Mouse (Mus musculus) G1E (cell line): ENCODE results near the gene Clybl. TPM values are rescaled to one million over a fixed set of nuclear protein-coding genes. Genes with fewer than 3 reads are reported as not detected.

ENCODE experiments used
- ATAC-seq: 2 replicates; pipeline ENCODE4 v1.8.0; 2016; ENCODE audit warnings: mild to moderate bottlenecking; ENCODE audit not compliant: insufficient number of reproducible peaks, poor library complexity, low FRiP score, severe bottlenecking; ENCODE audit errors: extremely low read depth
- DNase-seq: peaks from one replicate; pipeline ENCODE4 v3.0.0; 2012; ENCODE audit warnings: low spot score
- H3K27me3 ChIP-seq: 2 replicates; pipeline ENCODE4 v1.6.1; 2012; ENCODE audit warnings: mild to moderate bottlenecking, low read length, inconsistent platforms; ENCODE audit not compliant: insufficient read depth
- H3K36me3 ChIP-seq: replicated peaks from 2 replicates; pipeline ENCODE3; 2012; ENCODE audit warnings: mild to moderate bottlenecking, inconsistent platforms
- H3K4me1 ChIP-seq: 2 replicates; pipeline ENCODE4 v1.6.1; 2012; ENCODE audit warnings: low read depth, low read length, inconsistent platforms, mixed read lengths; ENCODE audit not compliant: insufficient read depth
- H3K4me3 ChIP-seq: 2 replicates; pipeline ENCODE4 v1.5.1; 2012; ENCODE audit warnings: low read depth, mild to moderate bottlenecking, inconsistent platforms, low read length, moderate library complexity, mixed read lengths
- H3K9me3 ChIP-seq: replicated peaks from 2 replicates; pipeline ENCODE4 v1.6.1; 2012; ENCODE audit warnings: inconsistent platforms
- CTCF ChIP-seq: IDR thresholded peaks from 2 replicates; pipeline ENCODE4 v1.5.1; 2012; ENCODE audit warnings: low read depth, low read length, inconsistent platforms, mixed read lengths
- GATA1 ChIP-seq: IDR thresholded peaks from 2 replicates; pipeline ENCODE4 v1.6.1; 2012; ENCODE audit warnings: borderline replicate concordance, low read length, inconsistent platforms, mixed read lengths
- GATA2 ChIP-seq: IDR thresholded peaks from 2 replicates; pipeline ENCODE4 v1.6.1; 2012; ENCODE audit warnings: low read depth, low read length, inconsistent platforms, borderline replicate concordance
- POLR2AphosphoS5 ChIP-seq: IDR thresholded peaks from 2 replicates; pipeline ENCODE4 v1.6.1; 2012; ENCODE audit warnings: low read depth, low read length, inconsistent platforms; ENCODE audit not compliant: insufficient replicate concordance
- TAL1 ChIP-seq: conservative IDR thresholded peaks from 2 replicates; pipeline ENCODE4 v1.6.1; 2012; ENCODE audit warnings: low read depth, low read length, inconsistent platforms, mixed read lengths
- polyA plus RNA-seq: library from polyadenylated mRNA; stranded (reverse); fragments of >175 nt; gene quantifications from 2 replicates; pipeline ENCODE4 v1.2.3, GENCODE M21; 2012
- total RNA-seq, 2 experiments: library from RNA; stranded (forward) in 1 of 2; stranded (reverse) in 1 of 2; fragments of 200-1000 nt in 1 of 2; fragments of >200 nt in 1 of 2; fragmentation: Nextera tagmentation in 1 of 2; gene quantifications; 2 replicates each; pipeline ENCODE4 v1.2.3; 2014 to 2017

The Clybl gene
- total and polyA plus RNA-seq, 3 experiments, result 44.6 to 263 (median 45.1) TPM

- Histone ChIP-seq H3K36me3 (peaks cover 31% of the 10 kb centered on the region), H3K9me3 (no peaks in the 10 kb centered on the region), H3K4me3 (no peak overlapping the region), H3K4me1 (no peaks in the 10 kb centered on the region), H3K27me3 (no peaks in the 10 kb centered on the region)
- no peak for TF ChIP-seq POLR2AphosphoS5
- no peak for TF ChIP-seq CTCF
- no peak for TF ChIP-seq GATA2
- TF ChIP-seq TAL1, result no peak
- no peak for TF ChIP-seq GATA1
- DNase-seq (no peak), ATAC-seq (no peak)
These were observed 99.6 kb downstream of the Clybl start for GRCm38 (mm10) chr14:122281072-122281634.

DNA sequence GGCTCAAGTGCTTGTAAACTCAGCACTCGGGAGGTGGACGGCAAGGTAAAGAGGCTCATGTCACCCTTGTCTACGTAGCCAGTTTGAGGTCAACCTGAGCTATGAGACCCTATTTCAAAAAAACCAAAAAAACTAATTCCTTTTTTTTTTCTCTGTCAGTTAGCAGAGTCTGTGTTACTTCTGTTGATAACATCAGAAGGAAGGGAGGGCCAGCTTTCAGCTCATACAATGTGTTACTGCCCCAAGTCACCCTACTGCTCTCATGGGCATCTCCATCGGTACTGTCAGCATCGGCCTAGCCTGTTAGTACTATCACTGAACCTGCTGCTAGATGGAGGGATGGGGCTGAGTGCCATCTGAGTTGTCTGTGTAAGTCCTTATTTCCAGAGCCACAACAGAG, 102.5 kb downstream of the Clybl start:
- H3K4me3 ChIP-seq, result no peak overlapping the region
- no peaks in the 10 kb centered on the region for H3K9me3 ChIP-seq
- DNase-seq, result no peak
- H3K4me1 ChIP-seq, result no peaks in the 10 kb centered on the region
- H3K36me3 ChIP-seq, result peaks cover 22% of the 10 kb centered on the region
- no peaks in the 10 kb centered on the region for H3K27me3 ChIP-seq
- TF ChIP-seq POLR2AphosphoS5 (no peak), TAL1 (no peak)
- ATAC-seq, result no peak

DNA sequence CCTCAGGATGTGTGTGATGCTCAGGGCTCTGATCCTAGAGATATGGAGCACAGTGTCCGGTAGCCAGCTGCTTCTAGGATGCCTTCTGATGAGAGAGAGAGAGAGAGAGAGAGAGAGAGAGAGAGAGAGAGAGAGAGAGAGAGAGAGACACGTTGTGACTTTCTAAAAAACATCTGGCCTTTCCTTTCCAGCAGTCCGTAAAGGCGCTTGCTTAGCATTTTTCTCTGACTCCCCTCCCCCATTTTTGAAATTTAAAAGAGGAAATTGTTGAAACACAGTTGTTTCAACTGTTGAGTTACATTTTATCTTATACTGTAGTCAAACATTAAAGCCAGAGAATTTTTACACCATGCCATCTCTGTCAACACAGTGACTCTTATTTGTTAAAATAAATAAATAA, 114.9 kb downstream of the Clybl start:
- no peak for TF ChIP-seq GATA2
- TF ChIP-seq GATA1, result no peak
- TF ChIP-seq TAL1, result no peak
- TF ChIP-seq POLR2AphosphoS5, result no peak
- TF ChIP-seq CTCF, result no peak
- H3K4me1 ChIP-seq, result peaks cover 5% of the 10 kb centered on the region
- no peaks in the 10 kb centered on the region for H3K36me3 ChIP-seq
- H3K27me3 ChIP-seq, result no peaks in the 10 kb centered on the region
- no peak overlapping the region for H3K4me3 ChIP-seq
- no peaks in the 10 kb centered on the region for H3K9me3 ChIP-seq
- no peak for ATAC-seq
- DNase-seq, result no peak

GRCm38 (mm10) chr14:122296864-122297263, 115.4 kb downstream of the Clybl start:
- TF ChIP-seq CTCF, result no peak
- DNase-seq (no peak), ATAC-seq (no peak)
- Histone ChIP-seq H3K4me3 (no peak overlapping the region), H3K27me3 (no peaks in the 10 kb centered on the region), H3K9me3 (no peaks in the 10 kb centered on the region), H3K4me1 (peaks cover 5% of the 10 kb centered on the region), H3K36me3 (no peaks in the 10 kb centered on the region)

DNA sequence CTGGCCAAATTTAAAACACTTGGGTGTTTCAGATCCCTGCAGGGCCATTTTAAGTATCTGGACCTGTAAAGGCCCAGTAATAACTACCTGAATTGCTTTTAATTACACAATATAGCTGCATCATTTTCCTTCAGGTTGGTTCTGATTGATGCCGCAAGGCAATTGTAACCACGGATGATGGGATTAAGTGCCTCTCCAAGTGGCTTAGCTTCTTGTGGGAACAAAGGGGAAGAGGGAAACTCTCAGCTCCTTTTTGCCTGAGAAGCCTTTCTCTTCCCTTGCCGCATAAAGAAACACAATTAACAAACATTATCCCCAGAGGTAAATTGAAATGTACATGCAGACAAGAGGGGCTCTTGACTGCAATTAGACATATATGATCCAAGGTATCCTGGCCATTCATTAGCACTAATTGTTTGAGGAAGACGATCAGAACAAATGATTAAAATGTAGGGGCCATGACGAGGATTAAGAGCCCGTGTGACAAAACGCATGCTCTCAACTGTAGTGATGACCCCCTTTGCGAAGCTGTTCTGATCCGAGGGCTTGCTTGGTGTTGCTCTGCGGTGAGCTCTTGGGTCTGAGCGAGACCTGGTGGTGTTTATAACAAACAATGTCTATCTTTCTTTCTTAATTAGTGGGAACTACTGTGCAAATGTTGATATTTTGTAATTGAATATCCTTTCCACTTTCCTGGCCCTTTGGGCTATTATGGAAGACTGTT, 116.0 kb downstream of the Clybl start:
- H3K27me3 ChIP-seq, result no peaks in the 10 kb centered on the region
- H3K9me3 ChIP-seq, result no peaks in the 10 kb centered on the region
- ATAC-seq (no peak), DNase-seq (no peak)
- no peaks in the 10 kb centered on the region for H3K36me3 ChIP-seq
- TF ChIP-seq CTCF, result no peak
- TF ChIP-seq GATA1, result no peak
- TF ChIP-seq TAL1, result no peak
- TF ChIP-seq GATA2, result no peak
- no peak for TF ChIP-seq POLR2AphosphoS5
- peaks cover 5% of the 10 kb centered on the region for H3K4me1 ChIP-seq
- H3K4me3 ChIP-seq, result no peak overlapping the region

- H3K9me3 ChIP-seq, result no peaks in the 10 kb centered on the region
- peaks cover 5% of the 10 kb centered on the region for H3K4me1 ChIP-seq
- H3K4me3 ChIP-seq, result no peak overlapping the region
- no peaks in the 10 kb centered on the region for H3K27me3 ChIP-seq
- H3K36me3 ChIP-seq, result peaks cover 9% of the 10 kb centered on the region
- DNase-seq, result no peak
- TF ChIP-seq TAL1, result no peak
- no peak for TF ChIP-seq GATA2
- no peak for TF ChIP-seq POLR2AphosphoS5
- no peak for TF ChIP-seq GATA1
- no peak for TF ChIP-seq CTCF
- ATAC-seq, result no peak
These were observed 118.8 kb downstream of the Clybl start for GRCm38 (mm10) chr14:122300261-122300660.
